Mouse (Mus musculus) mammary gland, adult 2 months (tissue): ENCODE measurements around the gene Parp9. TPM values are rescaled to one million over a fixed set of nuclear protein-coding genes. Genes with fewer than 3 reads are reported as not detected.

ENCODE experiments used
- polyA plus RNA-seq: library from polyadenylated mRNA; depleted of rRNA; stranded (reverse); fragments of >200 nt; gene quantifications from 2 replicates; pipeline ENCODE4 v1.2.3, GENCODE M21; 2012; ENCODE audit warnings: low replicate concordance; rRNA removed

The Parp9 gene
- 7.4 and 15.6 TPM in 2 replicates for polyA plus RNA-seq

DNA sequence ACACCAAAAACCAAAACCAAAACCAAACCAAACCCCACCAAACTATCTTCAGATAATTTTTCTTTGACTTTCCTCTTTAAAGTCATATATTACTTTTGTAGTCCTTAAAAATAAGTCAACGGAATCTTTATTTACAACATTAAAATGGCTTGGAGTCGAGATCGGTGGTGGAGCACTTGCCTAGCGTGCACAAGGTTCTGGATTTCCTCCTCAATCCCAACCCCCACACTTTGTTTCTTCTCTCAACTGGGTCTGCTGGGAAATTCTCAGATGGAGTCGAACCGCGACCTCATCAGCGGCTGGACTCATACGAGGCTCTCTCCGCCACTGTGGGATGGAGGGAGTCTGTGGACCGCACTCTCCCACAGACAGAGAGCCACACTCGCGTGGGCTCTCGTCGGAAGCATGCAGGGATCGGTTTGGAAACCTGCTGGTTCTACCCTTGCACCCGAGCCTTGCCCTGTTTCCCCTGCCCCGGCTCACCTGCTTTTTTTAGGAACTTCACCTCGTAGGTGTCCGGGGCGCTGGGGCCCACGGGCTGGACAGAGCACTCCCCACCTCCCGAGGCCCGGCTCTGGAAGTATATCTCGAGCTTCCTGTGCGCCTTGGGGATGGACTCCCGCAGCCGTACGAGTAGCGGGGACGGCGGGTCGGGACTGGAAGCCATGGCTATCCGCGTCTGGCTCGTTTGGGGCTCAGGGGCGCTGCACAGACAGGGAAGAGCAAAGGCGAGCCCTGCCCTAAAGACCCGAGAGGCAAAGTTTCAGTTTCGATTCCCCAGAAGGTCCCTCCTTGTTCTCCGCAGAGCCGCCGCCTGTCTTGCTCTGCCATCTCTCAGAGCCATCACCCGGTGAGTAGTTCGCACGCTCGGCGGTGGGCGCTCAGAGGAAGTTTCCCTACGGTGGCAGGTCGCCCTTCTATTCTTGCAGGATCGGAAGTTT is at the start of gene Parp9, which contains the start of gene Dtx3l:
Gene Parp9 (plus strand): TSS at position 260 of the 941 bp plus-strand sequence.
Gene Dtx3l (minus strand): TSS at position 941 of the 941 bp plus-strand sequence.

DNA sequence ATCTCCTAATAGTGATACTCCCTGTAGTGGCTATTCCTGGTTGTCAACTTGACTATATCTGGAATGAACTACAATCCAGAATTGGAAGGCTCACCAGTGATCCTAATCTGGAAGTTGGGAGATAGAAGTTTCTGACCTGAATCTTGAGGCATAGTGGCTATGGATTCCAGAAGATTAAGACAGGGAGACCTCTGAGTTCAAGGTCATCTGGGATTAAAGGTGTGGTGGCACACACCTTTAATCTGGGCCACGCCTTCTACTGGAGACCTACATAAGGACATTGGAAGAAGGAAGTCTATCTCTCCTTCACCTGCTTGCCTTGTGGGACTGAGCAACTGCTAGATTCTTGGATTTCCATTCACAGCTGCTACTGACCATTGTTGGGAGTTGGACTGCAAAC is 40.2 kb downstream of the Parp9 start, which contains the start of gene Kpna1:
Gene Kpna1 (plus strand): TSS at position 301 of the 400 bp plus-strand sequence.

Other genes starting within 250 kb of the Parp9 start
- gene Dirc2, start 169.1 kb upstream of the Parp9 start, polyA plus RNA-seq, result 28.0 and 40.4 TPM in 2 replicates
- gene Hspbap1, start 168.1 kb upstream of the Parp9 start, polyA plus RNA-seq, result 3.9 and 4.2 TPM in 2 replicates
- gene Parp14, start 66.9 kb upstream of the Parp9 start, polyA plus RNA-seq, result 6.9 and 8.2 TPM in 2 replicates
- gene Dtx3l, start 681 bp downstream of the Parp9 start, polyA plus RNA-seq, result 10.0 and 15.3 TPM in 2 replicates
- gene Kpna1, start 40.3 kb downstream of the Parp9 start, polyA plus RNA-seq, result 3.7 and 15.5 TPM in 2 replicates
- 1.1 and 2.7 TPM in 2 replicates for gene Wdr5b, start 102.7 kb downstream of the Parp9 start, polyA plus RNA-seq
- gene Fam162a, start 133.1 kb downstream of the Parp9 start, polyA plus RNA-seq, result 27.0 and 27.7 TPM in 2 replicates
- 4.2 and 5.4 TPM in 2 replicates for gene Ccdc58, start 133.2 kb downstream of the Parp9 start, polyA plus RNA-seq
- gene Csta1, start 192.8 kb downstream of the Parp9 start, polyA plus RNA-seq, result 0.11 TPM in 1 of 2 replicates, not detected in the other
- not detected in 2 replicates for gene Stfa2l1, start 218.3 kb downstream of the Parp9 start, polyA plus RNA-seq
- gene Gm5483, start 245.7 kb downstream of the Parp9 start, polyA plus RNA-seq, result not detected in 2 replicates